Mouse (Mus musculus): ENCODE data around the gene Dazap1.

DNA sequence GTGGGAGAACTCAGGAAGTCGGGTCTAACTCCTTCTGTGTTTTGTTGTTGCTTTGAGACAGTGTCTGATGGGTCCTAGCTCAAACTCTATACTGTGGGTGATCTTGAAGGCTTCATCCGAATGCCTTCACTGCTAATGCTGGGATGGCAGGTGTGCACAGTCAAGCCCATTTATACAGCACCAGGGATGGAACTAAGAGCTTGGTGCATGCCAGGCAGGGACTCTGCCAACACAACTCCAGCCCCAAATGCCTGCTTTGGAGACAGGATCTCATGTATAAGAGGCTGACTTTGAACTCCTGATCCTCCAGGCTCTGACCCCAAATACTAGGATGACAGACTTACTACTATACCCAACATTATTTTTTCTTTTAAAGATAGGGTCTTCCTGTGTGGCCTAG lies 11.2 kb upstream of the Dazap1 start:
- no peak for TF ChIP-seq CTCF (IDR thresholded peaks at IDR 0.05; ENCODE audit: low read depth, low read length)
- no peak for TF ChIP-seq POLR2A (IDR thresholded peaks at IDR 0.05; ENCODE audit: insufficient read depth, low read length)
- no peak for TF ChIP-seq EP300 (IDR thresholded peaks at IDR 0.05; ENCODE audit: insufficient read depth, low read depth, low read length)

Data from ES-Bruce4 (cell line).